Mouse (Mus musculus) layer of hippocampus, adult 9-11 months (tissue): Measurements from ENCODE around the gene Hinfp.
"Not testable (repeated sequence)": the region's sequence is repeated elsewhere in the genome, so short reads cannot be mapped to it uniquely, and the experiment has no call there.

Experiments
- DNase-seq: peaks from one replicate; pipeline ENCODE4 v3.0.0; 2022

Gene Hinfp

DNA sequence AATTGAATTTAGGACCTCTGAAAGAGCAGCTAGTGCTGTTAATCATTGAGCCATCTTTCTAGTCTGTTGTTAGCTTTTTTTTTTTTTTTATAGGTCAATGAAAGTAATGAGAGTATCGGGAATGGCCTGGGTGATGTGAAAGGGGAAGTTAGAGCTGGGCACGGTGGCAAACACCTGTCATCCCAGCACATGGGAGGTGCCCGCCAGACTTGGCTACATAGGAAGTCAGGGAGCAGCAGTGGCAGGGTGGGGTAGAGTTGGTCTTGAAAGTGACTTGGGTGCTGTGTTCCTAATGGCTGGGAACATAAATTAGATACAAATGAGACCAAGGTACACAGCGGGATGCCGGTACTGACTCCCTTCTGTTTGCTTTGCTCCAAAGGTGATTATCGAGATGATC is 25.3 kb upstream of the Hinfp start:
- no peak for DNase-seq

DNA sequence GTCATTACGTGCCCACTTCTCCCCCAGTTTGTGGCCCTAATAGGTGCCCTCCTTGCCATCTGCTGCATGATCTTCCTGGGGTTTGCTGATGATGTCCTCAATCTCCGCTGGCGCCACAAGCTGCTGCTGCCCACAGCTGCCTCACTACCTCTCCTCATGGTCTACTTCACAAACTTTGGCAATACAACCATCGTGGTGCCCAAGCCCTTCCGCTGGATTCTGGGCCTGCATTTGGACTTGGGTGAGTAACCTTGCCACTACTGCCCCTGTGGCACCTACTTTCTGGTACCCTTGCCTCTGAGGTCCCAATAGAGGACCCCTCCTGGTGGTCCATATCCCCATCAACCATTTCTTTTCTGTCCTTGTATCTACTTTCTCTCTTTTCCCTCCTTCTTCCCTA is 22.5 kb upstream of the Hinfp start:
- DNase-seq, result no peak

DNA sequence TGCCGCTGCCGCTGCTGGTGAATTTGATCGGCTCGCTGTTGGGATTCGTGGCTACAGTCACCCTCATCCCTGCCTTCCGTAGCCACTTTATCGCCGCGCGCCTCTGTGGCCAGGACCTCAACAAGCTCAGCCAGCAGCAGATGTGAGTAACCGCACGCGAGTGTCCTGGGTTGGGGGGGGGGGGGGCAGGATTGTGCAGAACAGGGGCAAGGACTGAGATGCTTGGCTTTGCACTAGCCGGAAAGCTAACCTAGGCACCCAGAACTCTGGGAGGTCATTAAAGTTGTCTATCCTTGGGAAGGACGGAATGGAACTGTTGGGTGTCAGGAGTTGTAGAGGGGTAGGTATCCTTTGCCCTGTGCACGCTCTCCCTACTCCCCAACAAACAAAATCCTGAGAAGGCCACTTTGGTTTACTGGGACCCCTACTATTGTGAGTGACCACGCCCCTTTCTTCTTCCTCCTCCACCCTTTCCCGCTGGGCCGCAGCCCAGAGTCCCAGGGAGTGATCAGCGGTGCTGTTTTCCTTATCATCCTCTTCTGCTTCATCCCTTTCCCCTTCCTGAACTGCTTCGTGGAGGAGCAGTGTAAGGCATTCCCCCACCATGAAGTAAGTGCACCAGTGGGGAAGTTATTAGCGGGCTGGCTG is 21.7 kb upstream of the Hinfp start:
- no peak for DNase-seq

- DNase-seq, result peak; percentile 91
Measured at GRCm38 (mm10) chr9:44326371-44327063, 21.0 kb upstream of the Hinfp start.

DNA sequence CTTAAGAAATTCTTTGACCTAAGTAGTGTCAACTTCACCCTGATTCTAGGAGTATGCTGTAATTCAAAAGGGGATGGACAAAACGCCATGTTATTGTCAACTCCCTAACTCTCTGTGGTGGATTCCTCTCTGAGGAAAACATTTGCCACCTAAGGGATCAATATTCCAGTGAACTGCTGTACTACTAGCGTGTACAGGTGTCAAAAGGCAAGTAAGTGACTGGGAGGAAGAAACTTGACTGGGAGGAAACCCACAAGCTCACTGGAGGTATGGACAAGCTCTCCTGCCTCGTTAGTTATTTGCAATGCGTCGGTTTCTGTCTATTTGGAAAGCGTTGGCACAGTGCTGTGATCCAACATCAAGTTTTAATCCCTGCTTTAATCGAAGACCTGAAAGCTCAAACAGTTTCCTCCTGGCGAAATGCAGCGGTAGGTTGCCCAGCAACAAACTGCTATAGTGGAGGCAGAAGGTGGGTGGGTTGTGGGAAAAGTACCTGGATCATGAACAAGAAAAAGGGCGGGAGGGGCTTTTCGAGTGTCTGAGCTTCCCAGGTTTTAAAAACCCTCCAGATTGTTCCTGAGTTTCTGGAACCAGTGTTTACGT is 20.4 kb upstream of the Hinfp start, which contains the start of gene Dpagt1:
Gene Dpagt1 (plus strand): TSS at position 252 of the 603 bp plus-strand sequence.
- DNase-seq, result peak; percentile 72

GRCm38 (mm10) chr9:44325032-44325767 is 19.7 kb upstream of the Hinfp start:
- DNase-seq, result not testable (repeated sequence)

DNA sequence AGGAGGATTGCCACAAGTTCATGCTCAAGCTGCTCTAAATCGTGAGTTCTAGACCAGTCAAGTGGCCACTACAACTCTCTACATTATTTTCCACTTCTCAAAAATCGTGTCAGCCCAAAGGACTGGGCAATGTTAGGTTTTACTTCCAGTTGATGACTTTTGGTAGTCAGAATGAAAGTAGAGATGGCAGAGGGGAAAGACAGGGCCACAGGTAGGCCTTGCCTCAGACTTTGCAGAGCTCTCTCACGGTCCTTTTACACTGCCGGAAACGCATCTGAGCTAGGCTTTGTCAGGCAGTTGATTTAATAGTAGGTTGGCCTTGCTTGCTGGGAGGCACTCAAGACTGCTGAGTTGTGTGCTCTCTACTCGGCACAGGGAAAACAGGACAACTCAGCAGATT is 18.7 kb upstream of the Hinfp start:
- DNase-seq, result no peak

DNA sequence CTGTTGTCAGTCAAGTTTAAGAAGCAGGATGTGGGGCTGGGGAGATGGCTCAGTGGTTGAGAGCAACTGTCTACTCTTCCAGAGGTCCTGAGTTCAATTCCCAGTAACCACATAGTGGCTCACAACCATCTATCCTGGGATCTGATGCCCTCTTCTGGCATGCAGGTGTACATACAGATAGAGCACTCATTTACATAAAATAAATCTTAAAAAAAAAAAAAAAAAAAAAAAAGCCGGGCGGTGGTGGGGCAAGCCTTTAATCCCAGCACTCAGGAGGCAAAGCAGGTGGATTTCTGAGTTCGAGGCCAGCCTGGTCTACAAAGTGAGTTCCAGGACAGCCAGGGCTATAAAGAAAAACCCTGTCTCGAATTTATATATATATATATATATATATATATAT is 18.2 kb upstream of the Hinfp start:
- not testable (repeated sequence) for DNase-seq

DNA sequence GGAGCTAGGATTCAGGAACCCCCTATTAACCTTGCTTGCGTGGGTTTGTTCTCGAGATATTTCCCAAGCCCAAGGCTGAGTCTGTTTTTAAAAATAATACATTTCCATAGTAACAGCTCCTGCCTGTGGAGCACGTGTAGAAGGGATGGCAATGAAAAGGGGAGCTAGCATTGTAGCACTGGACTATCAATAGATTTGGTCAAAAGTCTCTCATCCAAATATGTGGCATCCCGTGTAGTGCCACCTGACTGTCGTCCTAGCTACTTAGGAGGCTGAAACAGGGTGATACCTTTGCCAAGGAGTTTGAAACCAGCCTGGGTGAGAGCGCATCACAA is 15.3 kb upstream of the Hinfp start:
- peak; percentile 72 for DNase-seq

GRCm38 (mm10) chr9:44319887-44320798 is 14.7 kb upstream of the Hinfp start, which contains the start of gene C2cd2l:
TSS of gene C2cd2l (minus strand) at chr9:44320285.
- DNase-seq, result peak; percentile 97

DNA sequence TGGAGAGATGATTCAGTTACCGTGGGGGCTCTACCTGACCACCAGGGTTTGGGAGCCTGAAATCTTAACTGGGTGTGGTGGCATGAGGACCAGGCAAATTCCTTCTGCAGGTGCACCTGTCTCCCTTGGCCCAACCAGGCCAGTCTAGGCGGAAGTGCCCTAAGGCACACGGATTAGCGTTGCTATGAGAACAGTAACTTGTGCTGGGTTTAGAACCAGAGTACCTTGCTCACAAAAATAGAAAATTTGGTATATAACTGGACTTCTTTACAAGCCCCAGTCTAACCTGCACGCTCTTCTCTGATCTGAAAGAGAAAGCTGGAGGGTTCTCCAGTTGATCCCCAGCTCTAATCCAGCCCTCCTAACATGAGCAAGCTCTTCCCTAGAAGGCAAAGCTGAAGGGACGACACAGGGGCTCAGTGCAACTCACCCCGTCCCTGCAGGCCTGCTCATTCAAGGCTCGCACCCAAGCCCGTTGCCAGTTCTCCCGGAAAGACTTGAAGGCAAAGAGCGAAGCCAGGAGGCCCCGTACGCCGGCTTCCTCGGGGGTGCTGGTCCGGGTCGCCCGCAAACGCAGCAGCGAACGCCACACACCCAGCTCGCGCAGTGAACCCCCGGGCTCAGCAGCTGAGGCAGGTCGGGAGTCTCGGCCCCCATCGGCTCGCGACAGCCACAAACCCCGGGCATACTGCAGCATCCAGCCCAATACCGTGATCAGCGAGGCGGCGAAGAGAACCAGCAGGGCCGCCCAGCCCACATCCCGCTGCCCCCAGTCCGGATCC is 13.8 kb upstream of the Hinfp start:
- no peak for DNase-seq

DNA sequence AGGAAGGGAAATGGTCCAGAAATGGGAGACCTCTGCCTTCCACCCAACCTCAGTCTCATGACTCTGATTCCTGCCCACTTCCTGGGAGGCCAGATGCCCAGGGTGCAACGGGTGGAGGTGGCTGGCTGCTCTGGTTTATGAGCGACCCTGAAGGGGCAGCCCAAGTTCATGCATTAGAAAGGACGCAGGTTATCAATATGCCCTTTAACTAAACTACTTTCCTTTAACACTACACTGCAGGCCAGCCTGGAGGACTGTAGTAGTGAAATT is 13.3 kb upstream of the Hinfp start:
- DNase-seq, result no peak

- DNase-seq, result no peak
Measured at GRCm38 (mm10) chr9:44318076-44318825, 12.8 kb upstream of the Hinfp start.

DNA sequence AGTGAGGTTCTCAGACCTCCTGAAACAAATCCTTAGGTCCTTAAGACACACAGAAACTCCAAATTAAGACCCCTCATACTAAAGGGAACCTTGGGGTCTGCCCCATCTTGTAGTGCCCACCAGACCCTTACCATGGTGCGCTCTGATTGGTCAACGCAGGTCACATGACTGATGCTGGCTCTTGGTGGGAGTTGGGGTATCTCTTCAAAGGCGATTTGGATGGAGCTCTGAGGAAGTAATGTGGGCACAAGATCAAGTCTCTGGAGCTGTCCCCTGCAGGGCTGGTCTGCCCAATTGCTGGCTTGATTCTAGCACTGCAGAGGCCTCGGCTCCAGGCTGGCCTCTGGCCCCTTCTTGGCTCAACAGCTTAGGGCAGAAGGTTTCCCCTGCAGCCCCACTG is 12.0 kb upstream of the Hinfp start:
- DNase-seq, result no peak

DNA sequence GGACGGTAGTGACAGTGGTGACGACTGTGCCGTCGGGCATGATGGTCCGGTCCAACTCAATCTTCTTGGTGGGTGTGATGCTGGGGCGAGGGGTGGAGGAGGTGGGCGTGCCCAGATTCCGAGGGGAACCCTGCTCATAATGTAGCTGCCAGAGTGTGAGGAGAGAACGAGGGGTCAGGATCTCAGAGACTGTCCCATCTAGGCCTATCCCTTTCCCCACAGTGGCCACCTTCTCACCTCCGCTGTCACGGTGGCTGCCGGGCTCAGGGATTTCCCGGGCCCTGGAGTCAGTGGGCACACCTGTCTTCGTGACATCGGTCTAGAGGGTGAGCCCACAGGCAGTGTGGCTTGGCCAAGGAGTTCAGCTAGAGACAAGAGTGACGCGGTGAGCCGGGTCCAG is 9.4 kb upstream of the Hinfp start:
- no peak for DNase-seq

DNA sequence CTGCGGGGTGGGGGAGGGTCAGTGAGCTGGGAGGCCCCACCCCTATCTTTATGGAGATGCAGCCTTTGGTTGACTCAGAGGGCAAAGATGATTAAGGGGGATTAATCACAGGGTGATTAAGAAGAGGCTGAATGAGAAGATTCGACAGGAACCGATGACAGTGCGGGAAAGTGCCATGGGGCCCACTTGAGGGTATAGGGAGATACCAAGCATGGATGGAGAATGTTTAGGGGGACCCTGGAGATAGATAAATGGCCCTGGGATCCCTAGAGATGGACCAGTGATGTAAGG is 8.7 kb upstream of the Hinfp start:
- no peak for DNase-seq

- peak; percentile 85 for DNase-seq
Measured at GRCm38 (mm10) chr9:44313476-44314256, 8.2 kb upstream of the Hinfp start.

DNA sequence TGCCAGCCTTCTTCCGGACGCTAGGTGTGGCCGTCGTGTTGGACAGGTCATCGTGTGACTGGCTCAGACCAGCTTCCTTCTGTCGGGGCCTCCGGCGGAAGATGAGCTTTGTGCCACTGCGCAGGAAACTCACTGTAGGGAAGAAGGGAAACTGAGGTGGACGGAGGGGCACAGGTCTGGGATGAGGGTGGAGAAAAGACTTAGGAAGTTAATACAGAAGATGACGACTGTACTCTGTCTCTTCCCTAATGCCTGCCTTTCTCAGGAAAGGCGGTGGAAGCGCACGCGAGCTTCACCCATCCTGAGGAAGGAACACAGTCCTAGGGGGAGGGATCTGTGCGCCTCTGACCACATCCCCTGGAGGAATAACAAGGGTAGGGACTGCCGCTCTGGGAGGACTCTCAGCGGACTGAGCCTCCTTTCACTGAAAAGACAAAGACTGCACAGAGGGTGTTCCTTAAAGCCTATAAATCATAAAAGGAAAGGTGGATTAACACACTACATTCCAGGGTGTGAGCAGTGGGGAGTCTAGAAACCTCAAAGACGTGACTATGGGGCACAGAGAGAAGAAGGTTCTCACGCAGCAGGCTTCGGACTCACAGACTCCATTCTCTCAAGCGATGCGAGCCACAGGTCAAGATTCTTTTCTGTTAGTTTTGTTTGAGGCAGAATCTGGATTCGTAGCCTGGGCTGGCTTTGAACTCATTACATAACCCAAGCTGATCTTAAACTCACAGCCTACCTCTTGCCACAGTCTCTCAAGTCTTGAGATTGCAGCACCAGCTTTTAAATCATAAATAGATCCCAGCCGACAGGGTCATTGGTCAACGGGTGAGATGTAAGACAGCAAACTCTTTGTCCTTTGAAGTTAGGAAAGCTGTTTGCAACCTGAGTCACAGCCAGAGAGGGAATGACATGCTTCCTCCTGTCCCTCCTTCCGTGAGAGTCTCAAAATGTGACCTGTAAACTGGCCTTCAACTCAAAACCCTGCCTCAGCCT is 6.0 kb upstream of the Hinfp start:
- DNase-seq, result no peak

DNA sequence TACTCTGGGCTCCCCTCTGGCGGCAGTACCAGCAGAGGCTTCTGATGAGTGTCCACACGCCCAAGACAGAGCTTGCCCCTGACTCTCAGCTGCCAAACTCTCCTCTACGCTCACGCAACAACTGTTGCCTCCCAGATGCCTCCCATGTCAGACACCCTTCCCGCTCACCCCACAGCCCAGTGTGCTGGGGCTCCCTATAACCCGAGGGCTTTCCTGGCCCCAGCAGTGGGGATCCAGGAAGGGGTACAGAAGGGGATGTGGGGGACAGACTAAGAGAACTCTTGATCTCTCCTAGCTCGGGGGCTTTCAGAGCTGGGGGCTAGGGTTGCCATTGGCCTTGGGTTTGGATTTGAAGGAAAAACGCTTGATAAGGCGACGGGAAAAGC is 5.3 kb upstream of the Hinfp start:
- no peak for DNase-seq
